Mouse (Mus musculus) retina, adult 2 months (tissue): ENCODE results near the gene Gnpat.

ENCODE experiments used
- DNase-seq: peaks from one replicate; pipeline ENCODE4 v3.0.0-alpha.2; 2012; ENCODE audit warnings: low read depth, low spot score

Gene Gnpat

GRCm38 (mm10) chr8:124898251-124898905 lies 35.5 kb downstream of the Gnpat start:
- no peak for DNase-seq

- DNase-seq = no peak
These were observed 40.4 kb downstream of the Gnpat start for GRCm38 (mm10) chr8:124903198-124903597.

GRCm38 (mm10) chr8:124905482-124905881 lies 42.6 kb downstream of the Gnpat start:
- no peak for DNase-seq

GRCm38 (mm10) chr8:124909936-124910335 lies 47.1 kb downstream of the Gnpat start:
- no peak for DNase-seq

GRCm38 (mm10) chr8:124910349-124910748 lies 47.5 kb downstream of the Gnpat start:
- no peak for DNase-seq

GRCm38 (mm10) chr8:124911938-124912872 lies 49.4 kb downstream of the Gnpat start:
- no peak for DNase-seq

GRCm38 (mm10) chr8:124914061-124914460 lies 51.2 kb downstream of the Gnpat start:
- DNase-seq = no peak

GRCm38 (mm10) chr8:124917741-124918484 lies 55.1 kb downstream of the Gnpat start:
- DNase-seq = no peak

- no peak for DNase-seq
These were observed 58.8 kb downstream of the Gnpat start for GRCm38 (mm10) chr8:124921369-124922279.

- no peak for DNase-seq
These were observed 59.8 kb downstream of the Gnpat start for GRCm38 (mm10) chr8:124922490-124923089.

GRCm38 (mm10) chr8:124923971-124924652 lies 61.3 kb downstream of the Gnpat start:
- DNase-seq = no peak

- DNase-seq = no peak
These were observed 62.9 kb downstream of the Gnpat start for GRCm38 (mm10) chr8:124925544-124926266.

GRCm38 (mm10) chr8:124926351-124926771 lies 63.5 kb downstream of the Gnpat start:
- no peak for DNase-seq

GRCm38 (mm10) chr8:124929006-124929405 lies 66.2 kb downstream of the Gnpat start:
- DNase-seq = no peak

GRCm38 (mm10) chr8:124930086-124930485 lies 67.3 kb downstream of the Gnpat start:
- no peak for DNase-seq

GRCm38 (mm10) chr8:124930649-124931048 lies 67.8 kb downstream of the Gnpat start:
- no peak for DNase-seq

- no peak for DNase-seq
These were observed 69.6 kb downstream of the Gnpat start for GRCm38 (mm10) chr8:124932435-124932834.

GRCm38 (mm10) chr8:124935116-124935515 lies 72.3 kb downstream of the Gnpat start:
- DNase-seq = no peak

- DNase-seq = no peak
These were observed 73.9 kb downstream of the Gnpat start for GRCm38 (mm10) chr8:124936699-124937098.
